Mouse (Mus musculus): ENCODE results near the gene Mrpl35.

DNA sequence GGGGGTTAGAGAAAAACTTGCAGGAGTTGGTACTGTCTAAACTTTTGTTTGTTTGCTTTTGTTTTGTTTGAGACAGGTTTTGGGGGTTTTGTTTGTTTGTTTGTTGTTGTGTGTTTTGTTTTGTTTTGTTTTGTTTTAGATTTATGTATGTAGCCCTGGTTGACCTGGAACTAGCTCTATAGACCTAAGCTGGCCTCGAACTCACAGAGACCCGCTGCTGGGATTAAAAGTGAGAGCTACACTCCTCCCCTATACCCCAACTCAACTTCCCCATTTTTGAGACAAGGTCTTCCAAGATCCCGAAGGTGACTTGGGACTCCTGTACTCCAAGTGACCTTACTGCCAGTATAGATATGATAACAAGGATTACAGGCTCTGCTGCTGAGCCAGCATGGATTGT is 2.8 kb downstream of the Mrpl35 start:
- TF ChIP-seq CTCF (IDR thresholded peaks at IDR 0.05; ENCODE audit: insufficient read depth, low read depth, low read length) (no peak), POLR2A (IDR thresholded peaks at IDR 0.05; ENCODE audit: insufficient read depth, low read depth, low read length) (no peak)

All from olfactory bulb, adult 2 months (tissue).